Mouse (Mus musculus): Measurements from ENCODE around the gene Phf11b. TPM values are rescaled to one million over a fixed set of nuclear protein-coding genes. Genes with fewer than 3 reads are reported as not detected.

Gene Phf11b
- 1 to 10 TPM in 1 of 2 experiments, under 1 TPM in 1; 0.02 to 3.7 TPM for polyA plus RNA-seq (2012; fragmentation: generic; extraction: Trizol)

GRCm38 (mm10) chr14:59341189-59341588, at the start of gene Phf11b:
Gene Phf11b (minus strand): TSS chr14:59341351.

GRCm38 (mm10) chr14:59365244-59365644, 24.1 kb upstream of the Phf11b start, which contains the start of gene Phf11d:
Gene Phf11d (minus strand): TSS chr14:59365470.

GRCm38 (mm10) chr14:59297391-59297790, 43.8 kb downstream of the Phf11b start, which contains the start of gene Phf11a:
Gene Phf11a (minus strand): TSS chr14:59297522.

Other genes starting within 250 kb of the Phf11b start
- gene 1700129C05Rik, start 198.5 kb downstream of the Phf11b start, polyA plus RNA-seq (2012; fragmentation: generic; extraction: Trizol): not detected
- not detected for gene Gm5142, start 162.6 kb downstream of the Phf11b start, polyA plus RNA-seq (2012; fragmentation: generic; extraction: Trizol)
- 1 to 10 TPM; 1.8 to 8.4 TPM for gene Rcbtb1, start 140.1 kb downstream of the Phf11b start, polyA plus RNA-seq (2012; fragmentation: generic; extraction: Trizol)
- under 1 TPM in 1 of 2 experiments, not detected in 1; 0.08 TPM for gene Gm6904, start 81.1 kb downstream of the Phf11b start, polyA plus RNA-seq (2012; fragmentation: generic; extraction: Trizol)
- gene Phf11a, start 43.8 kb downstream of the Phf11b start, polyA plus RNA-seq (2012; fragmentation: generic; extraction: Trizol): not detected
- gene Phf11d, start 24.1 kb upstream of the Phf11b start, polyA plus RNA-seq (2012; fragmentation: generic; extraction: Trizol): 1 to 10 TPM in 1 of 2 experiments, under 1 TPM in 1; 0.21 to 9.3 TPM
- under 1 TPM; 0.05 to 0.28 TPM for gene Phf11c, start 54.0 kb upstream of the Phf11b start, polyA plus RNA-seq (2012; fragmentation: generic; extraction: Trizol)
- gene Setdb2, start 99.5 kb upstream of the Phf11b start, polyA plus RNA-seq (2012; fragmentation: generic; extraction: Trizol): 1 to 10 TPM in 1 of 2 experiments, under 1 TPM in 1; 0.22 to 1.0 TPM
- gene Cab39l, start 99.6 kb upstream of the Phf11b start, polyA plus RNA-seq (2012; fragmentation: generic; extraction: Trizol): 1 to 10 TPM; 1.0 to 9.0 TPM